Mouse (Mus musculus): ENCODE data around the gene Neurl2. TPM values are rescaled to one million over a fixed set of nuclear protein-coding genes. Genes with fewer than 3 reads are reported as not detected.

Neurl2 gene
- polyA plus RNA-seq, 1 experiment from 2014 or later, result 5.4 TPM

Other genes with a start within 250 kb of the Neurl2 start
- gene Wfdc6a, start 248.0 kb downstream of the Neurl2 start, polyA plus RNA-seq (2015; fragmentation: Nextera tagmentation; extraction: Ambion mirVana), result not detected in 2 replicates
- gene Eppin, start 239.9 kb downstream of the Neurl2 start, polyA plus RNA-seq (2015; fragmentation: Nextera tagmentation; extraction: Ambion mirVana), result not detected in 2 replicates
- not detected in 2 replicates for gene Wfdc6b, start 219.9 kb downstream of the Neurl2 start, polyA plus RNA-seq (2015; fragmentation: Nextera tagmentation; extraction: Ambion mirVana)
- gene Wfdc8, start 219.8 kb downstream of the Neurl2 start, polyA plus RNA-seq (2015; fragmentation: Nextera tagmentation; extraction: Ambion mirVana), result not detected in 2 replicates
- not detected in 2 replicates for gene Wfdc16, start 194.7 kb downstream of the Neurl2 start, polyA plus RNA-seq (2015; fragmentation: Nextera tagmentation; extraction: Ambion mirVana)
- gene Wfdc10, start 177.4 kb downstream of the Neurl2 start, polyA plus RNA-seq (2015; fragmentation: Nextera tagmentation; extraction: Ambion mirVana), result not detected in 2 replicates
- not detected in 2 replicates for gene Wfdc9, start 176.9 kb downstream of the Neurl2 start, polyA plus RNA-seq (2015; fragmentation: Nextera tagmentation; extraction: Ambion mirVana)
- not detected in 2 replicates for gene Wfdc11, start 159.4 kb downstream of the Neurl2 start, polyA plus RNA-seq (2015; fragmentation: Nextera tagmentation; extraction: Ambion mirVana)
- not detected in 2 replicates for gene Wfdc13, start 148.3 kb downstream of the Neurl2 start, polyA plus RNA-seq (2015; fragmentation: Nextera tagmentation; extraction: Ambion mirVana)
- not detected in 2 replicates for gene Spint4, start 135.0 kb downstream of the Neurl2 start, polyA plus RNA-seq (2015; fragmentation: Nextera tagmentation; extraction: Ambion mirVana)
- not detected in 2 replicates for gene Spint5, start 118.2 kb downstream of the Neurl2 start, polyA plus RNA-seq (2015; fragmentation: Nextera tagmentation; extraction: Ambion mirVana)
- 0.95 and 1.2 TPM in 2 replicates for gene Wfdc3, start 87.5 kb downstream of the Neurl2 start, polyA plus RNA-seq (2015; fragmentation: Nextera tagmentation; extraction: Ambion mirVana)
- 65.0 and 72.3 TPM in 2 replicates for gene Dnttip1, start 87.5 kb downstream of the Neurl2 start, polyA plus RNA-seq (2015; fragmentation: Nextera tagmentation; extraction: Ambion mirVana)
- gene Ube2c, start 63.6 kb downstream of the Neurl2 start, polyA plus RNA-seq (2015; fragmentation: Nextera tagmentation; extraction: Ambion mirVana), result 97.2 and 108 TPM in 2 replicates
- 1.3 and 3.9 TPM in 2 replicates for gene Tnnc2, start 53.5 kb downstream of the Neurl2 start, polyA plus RNA-seq (2015; fragmentation: Nextera tagmentation; extraction: Ambion mirVana)
- 21.0 and 22.4 TPM in 2 replicates for gene Snx21, start 47.6 kb downstream of the Neurl2 start, polyA plus RNA-seq (2015; fragmentation: Nextera tagmentation; extraction: Ambion mirVana)
- 19.4 and 19.8 TPM in 2 replicates for gene Acot8, start 28.6 kb downstream of the Neurl2 start, polyA plus RNA-seq (2015; fragmentation: Nextera tagmentation; extraction: Ambion mirVana)
- 13.7 and 14.6 TPM in 2 replicates for gene Zswim3, start 28.4 kb downstream of the Neurl2 start, polyA plus RNA-seq (2015; fragmentation: Nextera tagmentation; extraction: Ambion mirVana)
- gene Zswim1, start 10.8 kb downstream of the Neurl2 start, polyA plus RNA-seq (2015; fragmentation: Nextera tagmentation; extraction: Ambion mirVana), result 23.9 and 24.3 TPM in 2 replicates
- gene Spata25, start 4.9 kb downstream of the Neurl2 start, polyA plus RNA-seq (2015; fragmentation: Nextera tagmentation; extraction: Ambion mirVana), result not detected in 2 replicates
- gene Ctsa, start 583 bp downstream of the Neurl2 start, polyA plus RNA-seq (2015; fragmentation: Nextera tagmentation; extraction: Ambion mirVana), result 101 and 109 TPM in 2 replicates
- 123 and 127 TPM in 2 replicates for gene Pltp, start 24.3 kb upstream of the Neurl2 start, polyA plus RNA-seq (2015; fragmentation: Nextera tagmentation; extraction: Ambion mirVana)
- 87.8 and 95.3 TPM in 2 replicates for gene Pcif1, start 45.8 kb upstream of the Neurl2 start, polyA plus RNA-seq (2015; fragmentation: Nextera tagmentation; extraction: Ambion mirVana)
- gene Zfp335, start 78.3 kb upstream of the Neurl2 start, polyA plus RNA-seq (2015; fragmentation: Nextera tagmentation; extraction: Ambion mirVana), result 13.1 and 13.9 TPM in 2 replicates
- gene Mmp9, start 107.3 kb upstream of the Neurl2 start, polyA plus RNA-seq (2015; fragmentation: Nextera tagmentation; extraction: Ambion mirVana), result 23.8 and 25.2 TPM in 2 replicates
- gene Slc12a5, start 127.3 kb upstream of the Neurl2 start, polyA plus RNA-seq (2015; fragmentation: Nextera tagmentation; extraction: Ambion mirVana), result 21.4 and 22.1 TPM in 2 replicates
- gene Ncoa5, start 201.4 kb upstream of the Neurl2 start, polyA plus RNA-seq (2015; fragmentation: Nextera tagmentation; extraction: Ambion mirVana), result 119 and 128 TPM in 2 replicates
- gene Cd40, start 222.2 kb upstream of the Neurl2 start, polyA plus RNA-seq (2015; fragmentation: Nextera tagmentation; extraction: Ambion mirVana), result 8.1 and 8.6 TPM in 2 replicates

Data from hindbrain, embryonic 13.5 days (tissue).